Mouse (Mus musculus) forebrain, embryonic 14.5 days (tissue): ENCODE data around the gene Rock2. TPM values are rescaled to one million over a fixed set of nuclear protein-coding genes. Genes with fewer than 3 reads are reported as not detected.
"Not testable (repeated sequence)": the region's sequence is repeated elsewhere in the genome, so short reads cannot be mapped to it uniquely, and the experiment has no call there.

Source experiments
- ATAC-seq: fragments of 200-750 bp; cut with Nextera tagmentation; 2 replicates; pipeline ENCODE4 v1.8.0; 2017; ENCODE audit warnings: mild to moderate bottlenecking, moderate library complexity
- DNase-seq: peaks from one replicate; pipeline ENCODE4 v3.0.0-alpha.2; 2015; ENCODE audit warnings: low spot score
- H3K27ac ChIP-seq: fragments of 300-500 bp; sonication (generic); 2 replicates; pipeline ENCODE4 v1.5.1; 2014; ENCODE audit warnings: low read depth, mild to moderate bottlenecking, control low read depth, low read length, moderate library complexity
- H3K27me3 ChIP-seq: fragments of 300-500 bp; sonication (generic); replicated peaks from 2 replicates; pipeline ENCODE4 v1.6.1; 2014; ENCODE audit warnings: low read length, control low read depth, mixed read lengths; ENCODE audit not compliant: control insufficient read depth, insufficient read depth
- H3K36me3 ChIP-seq: fragments of 300-500 bp; sonication (generic); 2 replicates; pipeline ENCODE4 v1.6.1; 2014; ENCODE audit warnings: low read length, control low read depth; ENCODE audit not compliant: control insufficient read depth, insufficient read depth
- H3K4me1 ChIP-seq: fragments of 300-500 bp; sonication (generic); 2 replicates; pipeline ENCODE4 v1.6.1; 2014; ENCODE audit warnings: antibody characterized with exemption, low read length, control low read depth; ENCODE audit not compliant: control insufficient read depth, insufficient read depth
- H3K4me2 ChIP-seq: fragments of 300-500 bp; sonication (generic); 2 replicates; pipeline ENCODE4 v1.6.1; 2014; ENCODE audit warnings: mild to moderate bottlenecking, control low read depth, low read length
- H3K4me3 ChIP-seq: fragments of 300-500 bp; sonication (generic); 2 replicates; pipeline ENCODE4 v1.5.1; 2014; ENCODE audit warnings: low read depth, low read length, control low read depth
- H3K9ac ChIP-seq: fragments of 300-500 bp; sonication (generic); 2 replicates; pipeline ENCODE4 v1.6.1; 2014; ENCODE audit warnings: mild to moderate bottlenecking, low read length, control low read depth, moderate library complexity
- H3K9me3 ChIP-seq: fragments of 300-500 bp; sonication (generic); replicated peaks from 2 replicates; pipeline ENCODE4 v1.6.1; 2016; ENCODE audit warnings: low read length, control low read depth, mixed read lengths; ENCODE audit not compliant: control insufficient read depth
- WGBS: fragments of 180-500 bp; shearing (Covaris S2); extraction: QIAGEN DNeasy Blood & Tissue Kit; methylation state at CpG from one replicate; pipeline ENCODE4 v1.1.7; 2014; 5-methylcytosine and 5-hydroxymethylcytosine counted together
- polyA plus RNA-seq: library from polyadenylated mRNA; unstranded; fragments of >200 nt; fragmentation: Nextera tagmentation; extraction: Ambion mirVana; gene quantifications from 2 replicates; pipeline ENCODE4 v1.2.1, GENCODE M21; 2014

The Rock2 gene
- polyA plus RNA-seq, 1 experiment from 2014 or later = 12.1 TPM

DNA sequence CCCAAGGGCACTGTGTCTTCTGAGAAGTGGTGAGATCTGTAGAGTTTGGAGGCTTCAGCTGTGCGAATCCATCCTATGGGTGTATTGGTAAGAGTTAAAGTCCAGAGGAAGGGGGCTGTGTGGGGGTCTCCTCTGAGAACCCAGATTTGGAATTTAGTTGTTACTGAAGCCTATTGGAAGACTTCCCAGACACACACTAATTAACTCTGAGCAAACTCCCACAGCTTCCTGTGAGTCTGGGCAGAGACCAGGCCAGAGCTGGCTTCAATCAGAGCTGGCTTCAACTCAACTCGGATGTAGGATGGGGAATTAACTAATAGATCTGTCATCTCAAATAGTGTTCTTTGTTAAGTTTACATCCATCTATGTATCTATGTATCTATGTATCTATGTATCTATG, 121.0 kb downstream of the Rock2 start:
- H3K9ac ChIP-seq = no peak overlapping the region
- 64% methylated on average over 2 of the region's 2 CpGs for WGBS
- 0 out of 2 replicates have a peak, but pooled peaks cover 4% of the 10 kb centered on the region for H3K4me1 ChIP-seq
- no peak overlapping the region for H3K4me3 ChIP-seq
- H3K4me2 ChIP-seq = no peak overlapping the region
- ATAC-seq = no peak
- H3K36me3 ChIP-seq = no peaks in the 10 kb centered on the region
- peak; percentile 15 for DNase-seq
- H3K27ac ChIP-seq = no peak overlapping the region
- H3K27me3 ChIP-seq = no peaks in the 10 kb centered on the region
- H3K9me3 ChIP-seq = no peaks in the 10 kb centered on the region

- H3K9ac ChIP-seq = no peak overlapping the region
- ATAC-seq (no peak), DNase-seq (peak; percentile 60)
- no peak overlapping the region for H3K4me2 ChIP-seq
- H3K9me3 ChIP-seq = no peaks in the 10 kb centered on the region
- H3K36me3 ChIP-seq = no peaks in the 10 kb centered on the region
- no peaks in the 10 kb centered on the region for H3K4me1 ChIP-seq
- 33% methylated on average over 4 of the region's 4 CpGs for WGBS
- no peaks in the 10 kb centered on the region for H3K27me3 ChIP-seq
- no peak overlapping the region for H3K27ac ChIP-seq
- H3K4me3 ChIP-seq = no peak overlapping the region
Observed at GRCm38 (mm10) chr12:17018468-17018867, 123.8 kb downstream of the Rock2 start.

DNA sequence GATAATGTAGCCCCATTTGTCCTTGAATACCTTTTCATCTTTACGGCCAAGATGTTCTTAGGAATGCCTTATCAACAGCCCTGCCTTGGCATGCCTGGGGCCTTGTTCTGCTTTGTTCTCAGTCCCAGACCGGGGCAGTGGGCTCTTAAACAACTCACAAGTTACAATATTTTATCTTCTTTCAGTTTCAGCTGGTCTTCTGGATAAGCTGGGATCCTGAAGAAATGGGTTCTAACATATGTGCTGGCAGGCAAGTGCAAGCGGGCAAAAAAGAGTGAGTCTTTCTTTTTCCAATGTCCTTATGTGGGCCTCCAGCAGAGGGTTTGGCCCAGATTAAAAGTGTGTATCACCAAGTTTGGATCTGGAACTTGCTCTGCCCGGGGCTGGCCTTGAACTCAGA, 126.4 kb downstream of the Rock2 start:
- 90% methylated on average over 4 of the region's 4 CpGs for WGBS
- DNase-seq, H3K27me3 ChIP-seq: not testable (repeated sequence)

DNA sequence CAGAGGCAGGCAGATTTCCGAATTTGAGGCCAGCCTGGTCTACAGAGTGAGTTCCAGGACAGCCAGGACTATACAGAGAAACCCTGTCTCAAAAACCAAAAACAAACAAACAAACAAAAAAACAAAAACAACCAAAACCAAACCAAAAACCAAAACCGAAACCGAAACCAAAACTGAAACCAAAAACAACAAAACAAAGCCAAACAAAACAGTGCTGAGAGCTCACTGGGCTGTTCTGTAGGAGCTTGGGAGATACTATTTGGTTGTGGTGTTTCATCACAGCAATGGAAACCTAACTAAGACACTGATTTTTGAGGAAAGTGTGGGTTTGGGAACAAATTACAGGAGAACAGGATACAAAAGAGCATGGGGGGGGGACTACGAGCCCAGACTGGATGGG, 127.5 kb downstream of the Rock2 start:
- Histone ChIP-seq H3K27ac (no peak overlapping the region), H3K27me3 (no peaks in the 10 kb centered on the region), H3K4me2 (no peak overlapping the region), H3K9me3 (no peaks in the 10 kb centered on the region), H3K4me1 (no peaks in the 10 kb centered on the region), H3K36me3 (no peaks in the 10 kb centered on the region), H3K4me3 (no peak overlapping the region), H3K9ac (no peak overlapping the region)
- no peak for DNase-seq
- ATAC-seq = no peak
- WGBS = 86% methylated on average over 4 of the region's 4 CpGs

More for the DNA sequence above, 126.4 kb downstream of the Rock2 start:
- not testable (repeated sequence) for H3K9ac ChIP-seq, H3K4me3 ChIP-seq, H3K4me2 ChIP-seq, H3K9me3 ChIP-seq, H3K4me1 ChIP-seq, ATAC-seq, H3K27ac ChIP-seq, H3K36me3 ChIP-seq

DNA sequence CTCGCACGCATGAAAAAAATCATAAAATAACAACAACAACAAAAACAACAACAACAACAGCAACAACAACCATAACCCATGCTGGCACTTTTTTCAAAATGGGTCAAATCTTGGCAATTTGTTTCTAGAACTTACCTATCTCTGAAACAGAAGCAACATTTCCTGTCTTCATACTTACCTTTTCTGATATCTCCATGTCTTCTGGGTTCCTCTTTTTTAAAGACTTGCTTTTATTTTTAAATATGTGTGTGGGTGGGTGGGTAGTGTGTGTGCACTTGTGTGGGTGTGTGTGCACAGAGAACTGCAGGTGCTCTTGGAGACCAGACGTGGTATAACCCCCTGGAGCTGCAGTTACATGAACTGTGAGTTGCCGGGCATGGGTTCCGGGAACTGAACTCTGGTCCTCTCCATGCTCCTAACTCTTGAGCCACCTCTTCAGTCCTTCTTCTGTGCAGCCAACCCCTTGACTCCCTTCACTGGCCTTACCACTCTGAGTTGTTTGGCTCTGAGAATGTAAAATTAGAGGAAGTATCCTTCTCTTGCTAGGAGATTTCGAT, 129.9 kb downstream of the Rock2 start:
- no peak for DNase-seq

DNA sequence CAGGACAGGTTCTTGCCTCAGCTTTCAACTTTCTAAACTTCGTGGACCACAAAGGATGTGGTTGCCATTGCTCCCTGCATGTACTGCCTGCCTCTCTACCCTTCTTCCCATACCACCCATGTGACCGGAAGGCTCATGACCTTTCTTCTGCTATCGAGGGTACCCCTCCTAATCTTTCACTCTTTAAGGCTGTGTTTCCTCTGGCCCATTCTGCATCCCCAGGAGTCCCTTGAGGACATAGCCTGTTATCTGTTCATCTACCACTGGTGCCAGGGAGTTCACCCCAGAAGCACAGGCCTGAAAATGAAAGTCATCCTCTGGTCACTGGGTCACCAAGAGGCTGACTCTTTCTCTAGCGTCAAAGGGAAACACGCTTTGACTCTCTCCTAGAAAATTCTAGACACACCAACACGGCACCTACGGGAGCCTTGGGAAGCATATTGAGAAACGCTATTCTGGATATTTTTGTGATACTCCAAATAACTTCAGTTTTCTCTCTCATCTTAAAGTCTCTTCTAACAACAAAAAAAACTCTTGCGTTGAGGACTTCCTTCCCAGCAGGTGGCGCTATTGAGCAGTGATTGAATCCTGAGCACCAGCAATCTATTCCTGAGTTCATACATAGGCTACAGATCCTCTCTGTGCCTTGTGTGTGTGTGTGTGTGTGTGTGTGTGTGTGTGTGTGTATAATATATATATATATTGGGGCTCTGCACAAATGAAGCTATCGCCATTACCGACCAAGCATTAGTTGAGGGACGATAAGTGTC, 138.2 kb downstream of the Rock2 start:
- DNase-seq (peak; percentile 94), ATAC-seq (peak; percentile 72; the same call in 1 of the 2 replicates)
- no peak overlapping the region for H3K9ac ChIP-seq
- H3K4me3 ChIP-seq = no peak overlapping the region
- no peaks in the 10 kb centered on the region for H3K36me3 ChIP-seq
- H3K4me1 ChIP-seq = no peaks in the 10 kb centered on the region; the same call in 1 of the 2 replicates
- 40% methylated on average over 13 of the region's 13 CpGs for WGBS
- H3K4me2 ChIP-seq = no peak overlapping the region
- H3K9me3 ChIP-seq = no peaks in the 10 kb centered on the region
- no peak overlapping the region for H3K27ac ChIP-seq
- H3K27me3 ChIP-seq = no peaks in the 10 kb centered on the region

More for the DNA sequence above, 129.9 kb downstream of the Rock2 start:
- 94% methylated on average over 6 of the region's 6 CpGs for WGBS
- Histone ChIP-seq H3K4me3 (no peak overlapping the region), H3K9ac (no peak overlapping the region), H3K36me3 (no peaks in the 10 kb centered on the region), H3K9me3 (no peaks in the 10 kb centered on the region), H3K27me3 (no peaks in the 10 kb centered on the region), H3K4me2 (no peak overlapping the region), H3K27ac (no peak overlapping the region), H3K4me1 (no peaks in the 10 kb centered on the region)
- no peak for ATAC-seq

- Histone ChIP-seq H3K4me3 (no peak overlapping the region), H3K27me3 (no peaks in the 10 kb centered on the region), H3K9me3 (no peaks in the 10 kb centered on the region), H3K27ac (no peak overlapping the region), H3K4me1 (no peaks in the 10 kb centered on the region; the same call in 1 of the 2 replicates), H3K4me2 (no peak overlapping the region), H3K36me3 (no peaks in the 10 kb centered on the region), H3K9ac (no peak overlapping the region)
- DNase-seq = peak; percentile 38
- 70% methylated on average over 9 of the region's 9 CpGs for WGBS
- ATAC-seq = peak; percentile 49; the same call in 1 of the 2 replicates
Observed at GRCm38 (mm10) chr12:17033464-17033841, 138.8 kb downstream of the Rock2 start.

GRCm38 (mm10) chr12:17034671-17035070, 140.0 kb downstream of the Rock2 start:
- Histone ChIP-seq H3K4me3 (no peak overlapping the region), H3K9me3 (no peaks in the 10 kb centered on the region), H3K27me3 (no peaks in the 10 kb centered on the region), H3K4me1 (no peaks in the 10 kb centered on the region; the same call in 1 of the 2 replicates), H3K9ac (no peak overlapping the region), H3K27ac (no peak overlapping the region), H3K36me3 (no peaks in the 10 kb centered on the region), H3K4me2 (no peak overlapping the region)
- 83% methylated on average over 5 of the region's 5 CpGs for WGBS
- ATAC-seq (no peak), DNase-seq (no peak)

GRCm38 (mm10) chr12:17035128-17035527, 140.4 kb downstream of the Rock2 start:
- H3K36me3 ChIP-seq = no peaks in the 10 kb centered on the region
- ATAC-seq (no peak), DNase-seq (peak; percentile 33)
- H3K4me3 ChIP-seq = no peak overlapping the region
- H3K27ac ChIP-seq = no peak overlapping the region
- 71% methylated on average over 2 of the region's 2 CpGs for WGBS
- H3K27me3 ChIP-seq = no peaks in the 10 kb centered on the region
- no peaks in the 10 kb centered on the region; the same call in 1 of the 2 replicates for H3K4me1 ChIP-seq
- no peak overlapping the region for H3K4me2 ChIP-seq
- H3K9ac ChIP-seq = no peak overlapping the region
- H3K9me3 ChIP-seq = no peaks in the 10 kb centered on the region
